Mouse (Mus musculus) T-helper 17 cell (primary cell): ENCODE data around the gene Vpreb2.
"Not testable (repeated sequence)": the region's sequence is repeated elsewhere in the genome, so short reads cannot be mapped to it uniquely, and the experiment has no call there.

Experiments used
- in situ Hi-C, 2 experiments: fragments of 300-600 bp; cut with MboI, MseI; formaldehyde crosslinking; loops; 1 replicate in 1 of 2; 2 replicates in 1 of 2; pipeline ENCODE4 v1.15.1; 2025; ENCODE audit warnings: high pct_unique_total_duplicates in 2 of 2

Gene Vpreb2

DNA sequence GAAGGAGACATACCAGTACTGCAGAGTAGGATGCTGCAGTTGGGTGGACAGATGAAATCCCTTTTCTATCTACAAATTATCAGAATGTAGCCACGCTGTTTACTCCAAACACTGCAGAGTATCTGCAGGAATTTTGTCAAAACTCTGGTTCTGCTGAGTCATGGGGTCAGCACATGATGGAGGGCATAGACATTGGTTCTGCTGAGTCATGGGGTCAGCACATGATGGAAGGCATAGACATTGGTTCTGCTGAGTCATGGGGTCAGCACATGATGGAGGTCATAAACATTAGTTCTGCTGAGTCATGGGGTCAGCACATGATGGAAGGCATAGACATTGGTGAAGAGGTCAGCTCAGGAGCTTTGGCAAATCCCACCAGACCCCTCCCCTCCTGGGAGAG, 7.5 kb downstream of the Vpreb2 start:
- in situ Hi-C loops, result no loop called here

GRCm38 (mm10) chr16:17992321-17992720, 12.1 kb downstream of the Vpreb2 start:
- in situ Hi-C loops, result loop anchor here in 1 of 2 experiments (10.0 kb wide), 1 partner anchor 1548 kb away; no protein-coding TSS in a partner anchor

GRCm38 (mm10) chr16:17999668-18000067, 19.4 kb downstream of the Vpreb2 start:
- in situ Hi-C loops, result loop anchor here in 1 of 2 experiments (10.0 kb wide), 1 partner anchor 1555 kb away; no protein-coding TSS in a partner anchor

DNA sequence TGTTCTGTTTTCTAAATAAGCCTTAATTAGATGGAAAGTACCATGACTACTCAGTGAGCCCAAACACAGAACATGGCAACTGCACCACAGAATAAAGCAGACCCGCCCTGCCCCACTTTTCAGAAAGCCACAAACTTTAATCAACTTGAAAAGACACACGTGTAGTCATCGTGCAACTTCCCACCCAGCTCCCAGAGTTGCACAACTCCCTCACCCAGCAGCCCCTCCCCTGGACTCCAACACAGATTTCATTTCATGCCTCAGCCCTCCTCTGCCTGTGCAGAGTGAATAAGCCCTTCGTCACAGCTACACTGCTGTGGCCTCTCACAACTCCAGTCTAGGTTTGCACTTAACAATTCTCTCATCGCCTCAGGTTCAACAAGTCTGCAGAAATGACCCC, 24.4 kb downstream of the Vpreb2 start:
- in situ Hi-C loops, result no loop called here

DNA sequence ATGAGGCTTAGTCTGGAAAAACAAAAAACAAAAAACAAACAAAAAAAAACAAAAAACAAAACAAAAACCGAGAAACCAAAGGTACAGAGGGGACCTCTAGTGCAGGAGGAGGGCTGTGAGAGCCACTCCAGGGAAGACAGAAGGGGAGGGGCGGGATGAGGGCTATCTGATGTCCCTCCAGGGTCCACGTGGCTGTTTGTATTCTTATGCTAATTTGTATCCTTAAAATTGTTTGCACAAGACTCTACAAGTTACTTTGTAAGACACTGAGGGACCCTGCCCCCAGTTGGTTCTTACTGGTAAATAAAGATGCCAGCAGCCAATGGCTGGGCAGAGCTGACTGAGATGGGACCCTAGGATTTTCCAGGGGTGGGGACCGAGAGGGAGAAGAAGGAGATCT, 26.9 kb downstream of the Vpreb2 start:
- in situ Hi-C loops, result no loop called here

GRCm38 (mm10) chr16:18011101-18011500, 30.9 kb downstream of the Vpreb2 start:
- in situ Hi-C loops, result no loop called here

DNA sequence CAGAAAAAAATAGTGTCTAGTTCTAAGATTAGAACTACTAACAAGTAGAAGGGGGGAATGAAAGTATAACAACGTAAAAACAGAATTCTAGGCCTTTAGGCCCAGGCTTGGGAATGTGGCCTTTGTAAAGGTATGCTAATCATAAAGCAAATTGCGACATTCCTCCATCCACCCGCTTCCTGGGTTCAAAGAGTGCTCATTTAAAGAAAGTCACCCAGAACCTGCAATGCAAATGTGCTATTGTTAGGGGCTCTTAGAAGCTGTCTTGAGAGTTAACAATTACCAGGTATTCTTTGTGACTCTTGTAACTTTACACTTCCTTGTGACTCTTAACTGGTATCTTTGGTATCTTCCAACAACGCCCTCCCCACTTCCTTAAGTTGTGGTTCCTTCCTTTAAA, 36.3 kb downstream of the Vpreb2 start:
- in situ Hi-C loops, result not testable (repeated sequence)

- in situ Hi-C loops, result no loop called here
Measured at GRCm38 (mm10) chr16:18022780-18023557, 42.7 kb downstream of the Vpreb2 start.

DNA sequence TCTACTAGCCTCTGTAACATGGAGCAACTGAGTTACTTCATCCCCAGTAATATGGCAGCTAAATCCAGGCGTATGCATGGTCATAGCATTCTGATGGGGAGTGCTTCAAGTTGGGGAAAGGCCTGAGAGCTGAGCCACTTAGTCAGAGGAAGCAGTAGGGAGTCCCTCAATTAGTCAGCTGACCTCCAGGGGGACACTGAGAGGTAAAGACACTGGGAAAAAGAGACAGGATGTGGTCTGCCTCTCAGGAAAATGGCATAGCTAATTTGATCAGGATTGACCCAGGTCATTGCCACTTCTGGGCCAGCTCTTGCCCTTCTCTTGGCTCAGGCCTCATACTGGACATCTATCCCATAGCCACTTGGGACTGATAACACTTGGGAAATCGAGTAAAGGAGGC, 47.1 kb downstream of the Vpreb2 start:
- in situ Hi-C loops, result no loop called here
